Mouse (Mus musculus) mesoderm, embryonic 11.5 days (tissue): ENCODE measurements around the gene Fbxo10.
A peak's percentile ranks its signal among the peaks of the same experiment; 100 is the strongest.
"Not testable (repeated sequence)": the region's sequence is repeated elsewhere in the genome, so short reads cannot be mapped to it uniquely, and the experiment has no call there.

ENCODE experiments used
- DNase-seq: peaks from one replicate; pipeline ENCODE4 v3.0.0-alpha.2; 2012; ENCODE audit warnings: low read depth, low spot score

The Fbxo10 gene

GRCm38 (mm10) chr4:45084021-45084894 lies at the start of gene Fbxo10:
Gene Fbxo10 (minus strand): TSS chr4:45084604.
- peak; percentile 94 for DNase-seq

- DNase-seq: no peak
These were observed 46.6 kb upstream of the Fbxo10 start for GRCm38 (mm10) chr4:45131021-45131420.

GRCm38 (mm10) chr4:45121311-45121710 lies 36.9 kb upstream of the Fbxo10 start:
- DNase-seq: no peak

DNA sequence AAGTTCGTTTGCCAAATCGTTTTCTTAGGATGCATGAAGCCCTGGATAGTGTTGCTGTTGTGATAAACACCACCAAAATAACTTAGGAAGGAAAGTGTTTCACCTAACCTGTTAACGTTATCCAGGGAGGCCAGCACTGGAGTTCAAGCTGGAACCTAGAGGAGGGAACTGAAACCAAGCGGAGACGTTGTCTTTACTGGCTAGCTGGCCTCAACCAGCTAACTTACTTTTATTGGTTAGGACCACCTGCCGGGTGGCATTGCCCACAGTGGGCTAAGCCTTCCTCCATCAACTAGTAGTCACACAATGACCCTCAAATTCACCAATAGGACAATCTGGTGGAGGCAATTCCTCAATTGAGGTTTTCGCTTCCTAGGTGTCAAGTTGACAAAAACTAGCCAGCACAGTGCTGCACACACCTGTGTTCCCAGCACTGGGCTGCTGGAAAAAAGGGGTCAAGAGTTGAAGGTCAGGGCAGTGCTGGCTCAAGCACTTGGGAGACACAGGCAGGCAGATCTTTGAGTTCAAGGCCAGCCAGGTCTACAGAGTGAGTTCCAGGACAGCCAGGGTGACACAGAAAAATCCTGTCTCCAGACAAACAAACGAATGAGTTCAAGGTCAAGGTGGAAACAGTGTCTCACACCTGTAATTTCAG lies 24.2 kb upstream of the Fbxo10 start:
- no peak for DNase-seq

- DNase-seq: peak; percentile 93
These were observed 23.3 kb upstream of the Fbxo10 start, which contains the start of gene Tomm5 for GRCm38 (mm10) chr4:45107601-45108277. Gene Tomm5 (minus strand): TSS chr4:45108114.

DNA sequence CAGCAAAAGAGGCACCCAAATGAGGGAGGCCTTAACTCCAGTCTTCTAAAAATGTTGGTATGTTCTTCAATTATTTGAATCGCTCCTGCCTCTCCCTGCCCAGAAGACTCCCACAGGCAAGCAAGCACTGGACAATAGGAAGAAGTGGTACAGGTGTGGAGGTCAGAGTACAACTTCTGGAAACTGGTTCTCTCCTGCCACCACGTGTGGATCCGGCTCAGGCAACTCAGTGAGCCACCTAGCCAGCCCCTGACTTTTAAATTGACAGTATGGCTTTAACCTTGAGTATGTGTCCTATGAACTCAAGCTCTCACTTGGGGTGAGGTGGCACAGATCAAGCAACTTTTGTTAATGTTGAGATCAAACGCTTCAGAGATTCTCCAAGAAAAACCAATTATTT lies 22.7 kb upstream of the Fbxo10 start:
- DNase-seq: no peak

DNA sequence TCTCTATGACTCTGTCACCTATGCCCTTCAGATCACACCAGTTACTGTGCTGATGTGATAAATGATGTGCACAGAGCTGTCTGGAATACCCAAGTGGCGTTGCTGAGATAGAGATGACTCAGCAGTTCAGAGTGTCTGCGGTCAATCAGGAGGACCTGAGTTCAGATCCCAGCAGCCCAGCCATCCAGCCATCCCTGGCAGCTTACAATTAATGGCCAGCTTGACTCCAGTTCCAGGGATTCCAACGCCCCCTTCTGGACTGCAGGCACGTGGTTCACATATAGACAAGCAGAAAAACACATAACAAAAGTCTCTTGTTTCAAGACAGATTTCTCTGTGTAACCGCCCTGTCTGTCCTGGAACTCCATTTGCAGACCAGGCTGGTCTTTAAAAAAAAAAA lies 22.0 kb upstream of the Fbxo10 start:
- peak; percentile 14 for DNase-seq

- peak; percentile 81 for DNase-seq
These were observed 12.9 kb upstream of the Fbxo10 start for GRCm38 (mm10) chr4:45097198-45097872.

- no peak for DNase-seq
These were observed 489 bp upstream of the Fbxo10 start for GRCm38 (mm10) chr4:45084895-45085290.

GRCm38 (mm10) chr4:45083487-45083886 lies 917 bp downstream of the Fbxo10 start:
- DNase-seq: peak; percentile 25

DNA sequence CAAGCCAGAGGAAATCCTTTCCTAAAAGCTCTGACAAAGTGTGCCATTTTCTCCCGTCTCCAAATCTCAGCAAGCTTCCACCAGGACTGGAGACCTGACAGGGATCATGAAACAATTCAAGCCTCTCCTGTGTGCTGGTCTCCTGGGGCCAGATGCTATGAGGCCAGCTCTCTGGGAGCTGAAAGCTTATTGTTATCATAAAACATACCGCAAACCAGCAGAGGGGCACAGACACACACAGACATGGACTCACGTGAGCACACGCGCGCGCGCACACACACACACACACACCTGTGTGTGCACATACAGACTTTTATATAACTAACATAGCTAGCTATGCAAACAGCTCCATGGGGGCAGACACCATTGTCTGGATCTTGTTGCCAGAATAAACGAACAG lies 1.5 kb downstream of the Fbxo10 start:
- DNase-seq: peak; percentile 12

DNA sequence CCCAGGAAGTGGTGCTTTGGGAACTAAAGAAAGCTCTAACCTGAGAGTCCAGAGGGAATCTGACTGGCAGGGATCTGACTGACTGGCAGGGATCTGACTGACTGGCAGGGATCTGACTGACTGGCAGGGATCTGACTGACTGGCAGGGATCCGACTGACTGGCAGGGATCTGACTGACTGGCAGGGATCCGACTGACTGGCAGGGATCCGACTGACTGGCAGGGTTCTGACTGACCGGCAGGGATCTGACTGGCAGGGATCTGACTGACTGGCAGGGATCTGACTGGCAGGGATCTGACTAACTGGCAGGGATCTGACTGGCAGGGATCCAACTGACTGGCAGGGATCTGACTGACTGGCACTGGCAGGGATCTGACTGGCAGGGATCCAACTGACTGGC lies 3.4 kb downstream of the Fbxo10 start:
- not testable (repeated sequence) for DNase-seq

DNA sequence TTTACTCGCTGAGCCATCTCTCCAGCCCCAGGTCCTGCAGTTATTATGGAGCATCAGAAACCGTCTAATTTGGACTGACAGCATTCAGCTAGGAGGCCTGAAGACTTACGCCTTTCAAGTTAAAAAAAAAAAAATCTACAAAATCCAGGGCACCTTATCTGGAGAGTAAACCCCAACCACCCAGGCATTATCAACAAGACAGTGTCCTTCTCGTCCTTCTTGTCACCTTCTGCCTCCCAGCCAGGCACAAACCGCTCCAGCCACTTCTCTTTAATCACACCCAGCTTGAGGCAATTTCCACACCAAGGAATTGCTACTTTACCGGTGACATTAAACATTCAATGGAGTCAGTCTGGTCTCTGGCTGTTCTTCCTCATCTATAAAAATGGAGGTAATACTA lies 10.9 kb downstream of the Fbxo10 start:
- no peak for DNase-seq

- DNase-seq: peak; percentile 19
These were observed 12.0 kb downstream of the Fbxo10 start for GRCm38 (mm10) chr4:45072261-45072973.

- DNase-seq: no peak
These were observed 16.7 kb downstream of the Fbxo10 start for GRCm38 (mm10) chr4:45067742-45068141.

DNA sequence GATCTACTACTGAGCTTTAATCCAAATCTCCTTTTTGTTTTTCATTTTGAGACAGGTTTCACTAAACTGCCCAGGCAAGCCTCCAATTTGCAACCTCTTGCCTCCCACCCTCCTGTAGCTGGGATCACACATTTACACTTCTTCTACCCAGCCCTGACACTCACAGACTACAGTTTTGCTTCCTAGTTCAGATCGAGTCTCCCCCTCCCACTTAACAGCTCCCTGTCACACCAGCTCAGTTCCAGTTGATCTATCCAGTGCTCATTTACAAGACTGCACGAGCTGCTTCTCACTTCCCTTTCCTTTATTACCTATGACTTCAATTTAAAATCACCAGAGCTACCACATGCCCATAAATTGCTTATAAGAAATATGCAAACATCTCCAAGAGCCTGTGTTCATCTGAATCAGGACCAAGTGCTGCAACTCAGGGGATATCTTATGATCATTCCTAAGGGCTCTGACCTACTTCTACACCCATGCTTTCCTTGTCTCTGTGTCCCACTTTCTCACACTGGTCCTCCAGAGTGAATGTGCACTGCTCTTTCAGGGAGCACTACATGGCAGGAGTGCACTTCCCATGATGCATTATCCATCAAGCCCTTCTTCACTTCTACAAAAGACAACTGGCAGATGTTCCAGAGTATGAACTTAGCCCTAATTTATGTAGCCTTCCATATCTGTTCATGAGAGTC lies 18.2 kb downstream of the Fbxo10 start:
- DNase-seq: no peak

DNA sequence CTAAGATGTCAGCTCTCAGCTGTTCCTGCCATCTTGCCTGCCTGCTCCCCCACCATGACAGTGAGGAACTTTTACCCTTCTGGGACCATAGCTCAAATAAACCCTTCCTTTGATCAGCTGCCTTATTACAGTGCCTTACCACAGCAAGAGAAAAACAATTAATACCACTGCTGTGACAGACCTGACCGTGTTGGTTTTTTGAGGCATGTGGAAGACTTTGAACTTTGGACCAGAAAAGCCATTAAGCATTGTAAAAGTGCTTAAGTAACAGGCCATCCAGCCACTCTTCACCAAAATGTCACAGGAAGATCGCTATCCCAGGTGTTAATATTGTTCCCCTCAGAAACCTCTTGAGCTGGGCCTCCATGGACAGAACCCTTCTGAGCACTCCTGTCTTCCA lies 19.8 kb downstream of the Fbxo10 start:
- no peak for DNase-seq

DNA sequence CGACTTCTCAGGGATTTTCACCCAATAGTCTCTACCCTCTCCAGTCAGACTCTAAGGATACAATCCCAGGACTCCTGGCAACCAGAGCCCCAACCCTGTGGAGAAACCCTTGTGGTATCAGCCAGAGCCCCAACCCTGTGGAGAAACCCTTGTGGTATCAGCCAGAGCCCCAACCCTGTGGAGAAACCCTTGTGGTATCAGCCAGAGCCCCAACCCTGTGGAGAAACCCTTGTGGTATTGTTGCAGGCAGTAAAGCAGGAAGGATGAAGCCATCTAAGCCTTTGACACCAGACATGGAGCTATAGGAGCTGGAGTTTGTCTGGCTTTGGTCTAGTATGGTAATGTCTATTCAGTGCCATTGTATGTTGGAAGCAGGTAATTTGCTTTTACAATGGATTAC lies 20.6 kb downstream of the Fbxo10 start:
- not testable (repeated sequence) for DNase-seq

DNA sequence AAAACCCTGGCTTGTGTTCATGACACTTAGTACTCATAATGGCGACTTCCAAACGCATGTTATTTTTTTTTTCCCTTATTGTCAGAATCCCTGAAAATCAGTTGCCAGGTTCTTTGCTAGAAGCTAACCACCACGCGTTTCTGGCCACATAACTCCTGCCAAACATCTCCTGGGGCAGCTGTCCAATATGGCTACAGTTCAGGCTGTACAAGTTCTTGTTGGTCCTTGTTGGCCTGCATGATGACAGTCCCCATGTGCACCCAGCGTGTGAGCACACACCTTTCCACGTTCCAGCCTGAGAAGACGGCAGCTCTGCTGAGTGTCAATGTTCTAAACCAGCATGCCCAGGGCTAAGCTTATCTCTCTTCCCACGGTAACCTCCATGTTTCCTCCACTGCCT lies 29.0 kb downstream of the Fbxo10 start:
- no peak for DNase-seq

DNA sequence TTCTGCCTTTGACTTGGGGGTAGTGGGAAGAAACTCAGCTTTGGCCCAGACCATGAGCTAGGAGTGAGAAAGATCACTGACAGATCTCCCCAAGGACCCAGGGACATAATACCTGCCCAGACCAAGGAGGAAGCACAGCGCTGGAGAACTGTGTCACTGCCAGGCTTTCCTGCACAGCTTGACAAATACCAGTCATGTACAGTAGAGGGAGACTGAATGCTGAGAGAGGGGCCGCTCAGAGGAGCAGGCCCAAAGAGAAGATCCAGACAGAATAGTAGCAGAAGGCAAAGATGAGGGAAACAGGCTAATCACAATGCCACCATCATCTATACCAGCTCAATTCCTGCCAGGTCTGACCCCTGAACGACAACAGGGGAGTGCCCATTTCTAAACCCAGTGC lies 29.5 kb downstream of the Fbxo10 start:
- DNase-seq: no peak

DNA sequence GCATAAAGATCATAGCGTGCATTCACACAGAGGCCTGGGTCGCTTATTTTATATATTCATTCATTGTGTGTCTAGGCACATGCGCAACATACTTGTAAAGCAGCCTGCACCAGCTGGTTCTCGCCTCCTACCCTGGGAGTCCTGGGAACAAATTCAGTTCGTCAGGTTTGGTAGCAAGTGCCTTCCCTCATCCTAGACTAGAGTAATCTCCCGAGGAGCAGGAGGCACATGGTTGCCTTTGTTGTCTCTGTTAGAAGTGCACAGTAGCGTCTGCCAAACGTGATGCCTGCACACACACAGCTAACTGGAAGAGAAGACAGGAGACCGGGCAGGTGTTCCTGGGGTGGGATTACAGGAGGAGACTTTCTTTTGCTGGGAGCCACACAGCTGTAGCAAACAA lies 36.4 kb downstream of the Fbxo10 start:
- DNase-seq: no peak
